Mouse (Mus musculus): ENCODE results near the gene Vps35l. TPM values are rescaled to one million over a fixed set of nuclear protein-coding genes. Genes with fewer than 3 reads are reported as not detected.

Vps35l gene
- total RNA-seq, 2 experiments from 2014 or later: 41.4 to 41.5 TPM

DNA sequence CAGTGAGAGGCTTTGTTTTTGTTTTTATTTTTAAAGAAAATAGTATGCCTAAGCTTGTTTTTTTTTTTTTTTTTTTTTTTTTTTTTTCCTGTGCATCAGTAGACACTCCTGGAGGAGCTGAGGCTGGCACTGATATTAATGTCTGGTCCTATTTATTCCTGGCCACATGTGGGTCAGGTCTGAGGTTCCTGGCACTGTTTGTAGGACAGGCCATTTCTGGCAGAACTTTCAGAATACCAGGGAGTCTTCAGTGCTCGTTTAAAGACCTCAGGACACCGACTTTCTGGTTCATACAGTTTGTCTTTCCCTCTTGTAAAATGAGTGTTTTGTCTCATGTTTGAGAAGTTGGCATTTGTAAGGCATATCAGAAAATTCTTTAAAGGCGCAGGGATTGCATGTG lies 8.2 kb upstream of the Vps35l start:
- no peak for DNase-seq (ENCODE audit: low spot score in 2 of 2)

DNA sequence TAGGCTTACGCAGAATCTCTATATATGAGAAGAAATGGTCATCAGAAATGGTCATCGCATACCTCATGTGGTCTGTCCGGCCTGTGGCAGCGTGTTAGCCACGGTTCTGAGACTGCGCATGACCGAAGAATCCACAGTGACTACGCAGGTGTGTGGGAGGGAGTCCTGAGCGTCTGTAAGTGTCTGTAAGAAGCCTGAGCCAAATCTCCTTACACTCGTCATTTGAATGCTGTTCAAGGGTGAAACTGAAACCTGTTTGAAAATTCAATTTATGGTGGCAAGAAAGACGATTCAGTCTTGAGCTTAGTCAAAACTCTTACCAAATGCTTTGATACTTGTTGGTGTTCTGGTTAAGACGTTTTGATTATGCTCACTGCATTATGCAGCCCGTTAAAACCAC lies 6.8 kb upstream of the Vps35l start:
- DNase-seq (ENCODE audit: low spot score in 2 of 2): no peak

DNA sequence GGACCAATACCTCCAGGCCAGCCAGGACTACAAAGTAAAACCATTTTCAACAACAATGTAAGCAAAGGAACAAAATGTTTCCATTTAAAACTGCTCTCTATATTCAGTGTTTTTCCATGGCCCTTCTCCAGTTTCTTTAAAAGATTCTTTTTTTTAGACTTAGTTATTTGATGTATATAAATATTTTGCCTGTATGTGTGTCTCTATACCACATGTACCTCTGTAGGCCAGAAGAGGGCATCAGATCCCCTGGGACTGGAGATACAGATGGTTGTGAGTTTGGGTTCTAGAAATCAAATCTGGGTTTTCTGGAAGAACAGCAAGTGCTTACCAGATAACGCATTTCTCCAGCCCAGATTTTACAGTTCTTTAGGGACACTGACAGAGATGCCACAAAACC lies 1.3 kb upstream of the Vps35l start:
- no peak for DNase-seq (ENCODE audit: low spot score in 2 of 2)

DNA sequence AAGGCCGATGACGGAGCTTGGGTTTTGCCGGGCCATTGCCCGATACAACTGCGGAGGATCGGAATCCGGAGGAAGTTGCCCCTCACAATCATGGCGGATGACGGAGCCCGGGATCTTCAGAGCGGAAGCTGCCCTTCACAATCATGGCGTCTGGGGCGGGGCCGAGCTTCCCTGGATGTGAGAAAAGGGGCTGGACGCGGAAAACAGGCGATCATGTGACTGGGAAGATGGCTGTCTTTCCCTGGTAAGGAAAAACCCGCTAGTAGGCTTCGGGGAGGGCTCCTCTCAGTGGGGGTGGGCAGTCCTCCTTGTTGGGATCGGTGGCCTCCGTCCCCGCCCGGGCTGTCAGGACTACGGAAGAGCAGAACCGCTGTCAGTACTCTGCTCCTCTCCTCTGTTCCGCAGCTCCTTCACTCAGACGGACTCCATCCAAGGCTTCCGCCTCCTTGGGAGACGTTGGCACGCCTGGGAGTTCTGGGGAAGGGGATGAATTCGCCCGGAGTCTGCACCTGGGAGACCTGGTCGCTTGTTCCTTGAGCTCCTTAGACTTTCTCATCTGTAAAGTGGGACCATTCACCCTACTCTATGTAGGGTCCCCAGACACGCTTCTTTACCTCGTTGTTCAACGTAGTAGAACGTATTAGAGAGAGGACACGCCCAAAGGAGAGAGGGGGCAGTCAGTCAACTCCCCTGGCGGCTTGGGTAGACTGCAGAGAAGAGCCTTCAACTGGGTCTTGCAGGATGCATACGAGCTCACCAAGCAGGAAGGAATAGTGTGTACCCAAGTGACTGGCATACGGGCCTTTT lies 709 bp downstream of the Vps35l start:
- peak; percentile 94 to 98 for DNase-seq (ENCODE audit: low spot score in 2 of 2)

DNA sequence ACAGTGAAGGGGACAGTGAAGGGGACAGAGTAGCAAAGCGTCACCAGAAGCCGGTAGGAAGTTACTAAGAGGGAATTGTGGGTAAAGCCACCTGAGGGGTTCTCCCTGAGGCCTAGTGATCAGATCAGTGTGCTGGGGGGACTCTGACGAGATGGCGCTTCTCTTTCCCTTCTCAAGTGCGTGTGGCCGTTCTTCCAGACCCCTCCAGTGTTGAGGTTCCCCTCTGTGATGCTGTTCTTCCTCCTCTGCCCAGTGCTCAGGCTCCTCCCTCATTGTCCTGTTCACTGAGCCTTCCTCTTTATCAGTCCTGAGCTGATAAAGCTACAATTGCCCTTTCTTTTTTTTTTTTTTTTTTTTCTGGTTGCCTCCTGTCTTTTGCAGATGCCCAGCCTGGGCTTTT lies 2.3 kb downstream of the Vps35l start:
- DNase-seq (ENCODE audit: low spot score in 2 of 2): no peak

DNA sequence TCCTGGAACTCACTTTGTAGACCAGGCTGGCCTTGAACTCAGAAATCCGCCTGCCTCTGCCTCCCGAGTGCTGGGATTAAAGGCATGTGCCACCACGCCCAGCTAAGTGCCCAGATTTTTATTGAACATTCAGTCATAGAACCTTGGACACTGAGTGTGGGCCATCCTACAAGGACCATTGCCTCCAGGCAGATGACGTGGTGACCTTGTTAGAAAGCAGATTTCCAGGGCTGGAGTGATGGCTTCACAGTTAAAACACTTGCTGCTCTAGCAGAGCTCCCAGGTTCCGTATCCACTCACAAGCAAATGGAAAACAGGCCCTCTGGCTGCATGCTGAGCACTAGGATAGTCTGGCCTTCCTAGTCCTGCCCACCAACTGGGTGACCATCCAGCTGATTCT lies 4.7 kb downstream of the Vps35l start:
- no peak for DNase-seq (ENCODE audit: low spot score in 2 of 2)

DNA sequence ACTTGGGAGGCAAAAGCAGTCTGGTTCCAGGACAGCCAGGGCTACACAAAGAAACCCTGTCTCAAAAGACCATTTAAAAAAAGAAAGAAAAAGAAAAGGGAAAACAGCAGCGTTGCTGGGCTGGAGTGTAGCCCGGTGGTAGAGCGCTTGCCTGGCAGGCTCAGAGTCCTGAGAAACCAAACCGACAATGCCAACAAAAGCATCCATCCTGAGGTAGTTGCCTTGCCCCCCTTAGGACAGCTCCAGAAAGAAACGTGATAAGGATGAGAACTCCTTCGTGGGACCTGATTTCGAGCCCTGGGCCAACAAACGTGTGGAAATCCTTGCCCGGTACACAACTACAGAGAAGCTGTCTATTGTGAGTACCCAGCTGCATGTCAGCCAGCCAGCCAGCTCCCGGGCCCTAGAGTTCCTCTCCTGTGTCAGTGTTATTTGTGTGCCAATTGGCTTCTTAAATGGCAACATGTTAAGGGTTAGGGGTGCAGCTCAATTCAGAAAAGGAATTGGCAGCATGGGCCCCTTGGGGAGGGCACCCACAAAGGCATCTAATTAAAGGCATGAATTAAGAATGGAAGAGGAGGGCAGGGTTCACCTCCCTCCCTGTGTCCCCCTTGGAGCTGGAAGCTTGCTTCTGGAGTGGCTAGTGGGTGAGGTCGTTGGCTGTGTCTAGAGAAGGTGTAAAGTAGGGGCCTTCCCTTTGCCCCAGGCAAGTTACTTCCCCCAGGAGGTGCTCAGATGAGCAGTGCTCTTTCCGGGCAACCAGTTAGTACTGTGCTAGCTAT lies 8.1 kb downstream of the Vps35l start:
- no peak for DNase-seq (ENCODE audit: low spot score in 2 of 2)

DNA sequence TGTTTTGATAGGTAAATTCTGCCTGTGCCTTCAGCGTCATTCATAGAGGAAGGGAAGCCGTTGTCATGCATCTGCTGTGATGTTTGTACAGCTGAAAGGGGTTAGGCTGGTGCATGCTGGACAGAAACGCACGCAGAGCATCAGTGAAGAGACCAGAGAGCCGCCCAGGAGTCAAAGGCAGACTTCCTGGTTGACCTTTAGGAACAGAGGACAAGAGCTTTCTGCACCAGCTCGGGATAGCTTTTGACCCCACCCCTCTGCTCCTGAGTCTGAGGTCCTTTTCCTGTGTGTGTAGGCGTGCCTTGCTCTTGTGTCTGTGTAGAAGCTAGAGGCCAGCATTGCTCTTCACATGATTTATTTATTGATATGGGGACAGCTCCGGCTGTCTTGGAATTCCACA lies 9.7 kb downstream of the Vps35l start:
- DNase-seq (ENCODE audit: low spot score in 2 of 2): no peak

DNA sequence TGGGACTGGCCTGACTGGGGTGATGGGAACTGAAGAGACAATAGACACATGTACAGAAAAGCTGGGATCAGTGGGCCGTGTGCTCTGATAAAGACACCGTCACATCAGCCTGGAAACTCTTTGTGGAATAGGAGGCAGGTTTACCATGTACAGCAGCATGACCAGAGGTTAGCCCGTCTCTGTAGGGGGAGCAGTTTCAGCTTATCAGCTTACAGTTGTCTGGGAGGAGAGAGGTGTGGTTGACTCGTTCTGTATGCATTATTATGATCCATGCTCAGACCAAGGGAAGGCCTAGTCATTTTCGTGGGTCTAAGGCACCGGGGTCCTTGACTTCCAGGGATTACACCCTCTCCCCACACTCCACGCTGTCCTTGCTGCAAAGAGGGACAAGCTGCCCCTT lies 11.6 kb downstream of the Vps35l start:
- no peak for DNase-seq (ENCODE audit: low spot score in 2 of 2)

DNA sequence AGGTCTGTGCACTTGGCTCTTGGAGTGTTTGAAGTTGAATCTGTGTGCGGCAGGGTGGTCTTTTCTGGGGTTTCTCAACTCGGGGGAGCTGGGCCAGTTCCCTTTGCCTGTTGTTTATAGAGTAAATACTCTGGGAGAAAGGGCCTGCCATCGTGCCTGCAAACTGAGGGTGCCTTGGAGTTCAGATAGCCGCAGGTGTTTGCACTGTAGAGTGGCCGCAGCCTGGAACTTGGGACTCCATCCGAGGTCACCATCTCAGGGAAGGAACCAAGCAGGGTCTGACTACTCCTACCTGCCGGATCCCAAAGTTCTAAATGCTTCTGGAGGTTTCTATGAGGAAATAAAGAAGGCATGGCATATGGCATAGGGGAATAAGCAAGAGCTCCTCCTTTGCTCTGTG lies 15.7 kb downstream of the Vps35l start:
- no peak for DNase-seq (ENCODE audit: low spot score in 2 of 2)

DNA sequence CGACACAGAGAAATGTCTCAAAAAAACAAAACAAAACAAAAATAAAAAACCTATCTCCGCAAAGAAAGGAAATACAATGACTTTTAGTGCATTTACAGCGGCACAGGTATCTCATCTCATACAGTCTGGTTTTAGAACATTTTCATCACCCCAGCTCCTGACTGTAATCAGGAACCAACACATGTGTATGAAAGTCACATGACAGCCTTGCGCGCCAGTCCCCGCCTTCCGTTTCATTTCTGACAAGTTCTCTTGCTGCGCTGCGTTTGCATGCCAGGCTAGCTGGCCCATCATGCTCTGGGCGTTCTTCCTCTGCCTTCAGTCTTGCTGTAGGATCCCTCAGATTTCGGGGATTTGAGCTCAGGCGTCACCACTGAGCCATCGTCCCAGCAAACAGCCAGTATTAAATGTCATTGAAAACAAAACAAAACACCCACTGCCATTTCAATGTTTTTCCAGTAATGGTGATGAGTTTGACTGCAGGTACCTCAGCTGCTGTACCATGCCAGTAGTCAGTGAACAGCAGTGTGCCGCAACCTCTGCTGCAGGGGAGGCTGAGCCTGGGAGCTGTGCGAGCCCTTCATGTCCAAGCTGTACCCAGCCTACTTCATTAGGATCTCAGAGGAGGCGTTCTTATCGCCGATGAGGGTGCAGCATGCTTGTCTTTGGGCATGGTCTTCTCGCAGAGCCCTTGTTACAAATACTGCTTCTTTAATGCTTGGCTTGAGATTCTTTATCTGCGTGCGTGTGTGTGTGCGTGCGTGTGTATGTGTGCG lies 16.7 kb downstream of the Vps35l start:
- DNase-seq (ENCODE audit: low spot score in 2 of 2): no peak

DNA sequence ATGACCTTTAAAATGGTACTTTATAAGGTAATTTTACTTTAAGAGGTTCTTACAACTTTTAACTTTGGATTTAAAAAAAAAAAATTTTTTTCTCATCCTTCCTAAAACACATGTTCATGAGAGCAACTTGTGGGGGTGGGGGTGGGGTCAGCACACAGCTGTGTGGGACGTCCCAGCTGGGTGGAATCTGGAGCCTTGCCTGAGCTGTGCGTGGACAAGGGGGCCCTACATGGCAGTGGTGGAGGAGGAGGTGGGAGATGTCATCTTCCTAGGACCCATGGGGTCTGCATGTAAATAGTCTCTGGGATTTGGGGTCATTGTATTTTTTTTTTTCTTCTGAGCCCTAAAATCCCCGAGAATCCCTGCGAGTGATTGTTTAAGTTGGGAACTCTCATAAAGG lies 18.3 kb downstream of the Vps35l start:
- peak in 1 of 2 experiments; percentile 49 for DNase-seq (ENCODE audit: low spot score in 2 of 2)

DNA sequence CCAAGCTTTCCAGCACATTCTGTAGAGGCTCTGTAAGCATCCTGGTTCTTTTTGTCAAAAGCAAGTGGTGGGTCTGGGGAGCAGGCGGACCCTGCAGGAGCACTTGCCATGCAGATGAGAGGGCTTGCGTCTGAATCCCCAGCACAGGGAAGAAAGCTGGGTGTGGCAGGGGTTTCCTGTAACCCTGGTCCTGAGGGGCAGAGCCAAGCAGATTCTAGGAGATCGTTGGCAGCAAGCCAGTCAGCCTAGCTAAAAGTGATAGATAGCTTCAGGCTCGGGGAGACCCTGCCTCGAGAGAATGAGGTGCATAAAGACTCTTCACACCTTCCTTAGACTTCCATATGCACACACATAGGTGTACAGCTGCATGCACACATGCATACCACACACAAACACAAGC lies 19.3 kb downstream of the Vps35l start:
- no peak for DNase-seq (ENCODE audit: low spot score in 2 of 2)

DNA sequence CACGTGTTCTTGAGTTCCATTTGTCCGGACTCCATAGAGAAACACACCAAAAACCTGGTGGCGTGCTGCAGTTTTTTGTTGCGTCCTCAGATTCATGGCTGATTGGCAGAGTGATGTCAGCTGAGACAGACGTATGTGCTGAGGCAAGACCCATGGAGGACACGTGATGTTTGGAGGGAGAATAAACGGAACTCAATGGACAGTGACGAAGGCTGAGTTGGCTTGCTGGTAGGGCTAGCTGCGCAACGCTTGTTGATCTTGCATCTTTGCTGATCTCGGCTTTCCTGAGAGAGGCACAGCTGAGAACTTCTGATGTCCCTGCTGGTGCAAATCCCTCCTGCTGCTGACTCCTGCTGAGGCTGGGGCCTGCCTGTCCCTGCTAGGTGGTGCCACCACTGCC lies 23.9 kb downstream of the Vps35l start:
- no peak for DNase-seq (ENCODE audit: low spot score in 2 of 2)

DNA sequence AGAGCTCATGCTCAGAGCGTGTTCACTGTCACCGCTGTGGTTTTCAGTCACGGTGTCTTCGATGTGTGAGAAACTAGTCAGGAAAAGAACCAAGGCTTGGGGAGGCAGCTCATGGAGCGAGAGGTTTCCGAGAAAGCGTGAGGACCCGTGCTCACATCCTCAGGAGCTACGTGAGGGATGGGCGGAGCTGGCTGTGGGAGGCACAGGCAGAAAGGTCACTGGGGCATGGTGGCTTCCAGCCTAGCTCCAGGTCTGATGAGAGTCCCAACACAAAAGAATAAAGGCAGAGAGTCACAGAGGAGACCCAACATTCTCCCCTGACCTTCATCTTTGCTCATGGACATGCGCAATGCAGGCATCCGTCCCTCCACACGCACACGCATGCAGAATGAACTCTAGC lies 24.7 kb downstream of the Vps35l start:
- no peak for DNase-seq (ENCODE audit: low spot score in 2 of 2)

DNA sequence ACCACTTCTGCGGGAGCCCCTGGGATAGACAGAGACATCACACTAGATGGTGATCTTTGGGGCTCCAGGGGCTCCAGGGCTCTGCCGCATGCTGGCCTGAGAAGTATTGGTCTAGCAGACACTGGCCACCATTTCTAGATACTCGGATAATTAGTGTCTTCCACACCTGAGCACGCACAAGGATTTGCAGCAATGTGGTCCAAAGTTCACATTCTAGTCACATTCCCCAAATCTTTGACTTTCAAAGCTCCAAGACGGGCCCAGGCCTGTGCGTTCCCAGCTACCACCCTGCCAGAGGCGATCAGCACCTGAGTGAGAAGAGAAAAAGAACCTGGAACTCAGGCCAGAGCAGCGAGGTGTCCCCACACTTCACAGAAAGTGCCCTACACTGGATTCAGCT lies 25.6 kb downstream of the Vps35l start:
- DNase-seq (ENCODE audit: low spot score in 2 of 2): no peak

DNA sequence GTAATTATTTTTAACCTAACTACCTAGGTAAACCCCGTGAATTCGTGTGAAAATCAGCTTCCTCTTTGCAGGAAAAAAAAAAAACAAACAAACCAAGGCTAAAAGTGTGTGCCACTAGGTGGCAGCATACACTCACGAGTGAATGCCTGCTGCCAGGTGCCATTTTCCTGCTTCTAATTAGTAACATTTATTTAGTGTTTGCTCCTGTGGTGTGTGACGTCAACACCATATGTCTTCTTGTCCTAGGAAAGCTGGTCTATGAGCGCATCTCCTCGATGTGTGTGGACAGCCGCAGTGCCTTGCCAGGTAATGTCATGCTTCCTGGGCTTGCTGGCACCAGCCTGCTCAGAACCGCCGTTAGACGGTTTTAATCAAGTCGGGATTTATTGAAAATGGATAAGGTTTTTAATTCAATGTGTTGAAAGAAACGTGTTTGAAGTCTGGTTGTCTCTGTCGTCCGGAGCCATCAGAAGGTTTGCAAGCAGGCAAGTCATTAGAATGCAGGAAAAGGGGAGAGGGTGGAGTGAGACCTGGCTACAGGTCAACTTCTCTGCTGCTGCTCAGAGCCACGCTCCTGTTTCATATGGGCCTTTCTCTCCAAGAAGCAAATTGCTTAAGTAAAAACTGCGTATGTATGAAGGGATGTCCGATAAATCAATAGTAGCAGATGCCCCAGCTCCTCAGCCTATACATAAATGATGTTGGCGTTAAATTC lies 26.2 kb downstream of the Vps35l start:
- peak in 1 of 2 experiments; percentile 50 for DNase-seq (ENCODE audit: low spot score in 2 of 2)

DNA sequence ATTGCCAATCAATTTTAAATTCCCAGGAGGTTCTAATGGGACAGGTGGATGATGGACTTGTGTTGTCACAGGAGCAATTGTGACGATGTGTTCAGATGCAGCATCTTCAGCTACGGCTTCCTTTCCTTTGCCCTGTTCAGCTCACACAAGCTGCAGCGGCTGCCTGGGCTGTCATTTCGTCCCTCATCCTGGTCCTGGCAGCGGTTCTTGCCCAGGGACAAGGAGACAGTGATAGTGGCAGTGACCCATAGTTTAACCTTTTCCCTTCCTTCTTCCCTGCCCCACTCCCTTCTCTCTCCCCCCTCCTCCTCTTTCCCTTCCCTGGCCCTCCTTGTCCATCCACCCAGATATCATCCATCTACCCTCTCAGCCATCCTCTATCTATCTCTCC lies 26.8 kb downstream of the Vps35l start:
- no peak for DNase-seq (ENCODE audit: low spot score in 2 of 2)

DNA sequence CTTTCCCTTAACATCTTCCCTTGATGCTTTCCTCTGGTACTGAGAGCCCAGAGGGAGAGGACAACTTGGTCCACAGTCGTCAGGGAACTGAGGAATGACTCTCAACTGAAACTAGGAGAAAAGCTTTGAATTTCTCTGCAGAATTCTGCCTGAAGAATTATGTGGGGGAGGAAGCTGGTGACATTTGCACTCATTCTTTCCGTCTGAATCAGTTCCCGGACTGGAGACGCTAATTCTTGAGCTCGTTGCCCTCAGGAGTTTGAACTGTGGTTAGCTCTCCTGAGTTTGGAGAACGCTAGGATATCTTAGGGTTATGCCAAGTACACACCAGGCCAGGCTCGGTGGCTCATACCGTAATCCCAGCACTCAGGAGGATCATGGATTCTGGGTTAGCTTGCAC lies 29.2 kb downstream of the Vps35l start:
- no peak for DNase-seq (ENCODE audit: low spot score in 2 of 2)

DNA sequence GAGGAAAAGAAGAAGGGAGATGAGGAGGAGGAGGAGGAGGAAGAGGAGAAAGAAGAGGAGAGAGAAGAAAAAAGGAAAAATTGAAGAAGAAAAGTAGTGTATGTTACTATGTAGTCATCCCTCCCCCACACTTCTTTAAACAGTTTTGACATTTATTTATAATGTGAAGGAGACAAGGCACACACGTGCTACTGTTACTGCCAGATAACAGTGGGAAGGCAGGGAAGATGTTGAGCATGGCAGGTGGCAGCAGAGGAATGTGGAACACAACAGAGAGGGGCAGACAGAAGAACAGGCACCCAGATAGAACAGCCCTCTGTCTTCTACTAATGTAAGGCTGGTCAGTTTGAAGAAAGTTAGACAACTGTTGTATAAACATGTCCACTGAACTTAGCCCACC lies 29.6 kb downstream of the Vps35l start:
- DNase-seq (ENCODE audit: low spot score in 2 of 2): no peak

DNA sequence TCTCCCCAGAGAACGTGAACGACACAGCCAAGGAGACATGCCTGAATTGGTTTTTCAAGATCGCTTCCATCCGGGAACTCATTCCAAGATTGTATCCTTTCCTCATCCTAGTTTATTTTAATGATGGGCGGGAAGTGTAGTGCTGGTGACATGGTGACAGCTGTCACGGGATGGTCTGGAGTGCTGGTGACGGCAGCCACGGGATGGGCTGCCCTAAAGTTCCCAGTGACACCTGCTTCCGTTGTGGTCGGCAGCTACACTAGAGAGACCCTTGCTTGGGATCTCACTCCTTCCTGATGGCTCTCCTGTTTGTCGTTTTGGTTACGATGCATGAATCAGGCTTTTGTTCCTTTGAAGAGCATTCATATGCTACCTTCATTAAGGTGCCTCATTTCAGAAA lies 33.0 kb downstream of the Vps35l start:
- DNase-seq (ENCODE audit: low spot score in 2 of 2): no peak

Data from gastrocnemius, postnatal 4 days (tissue).